Mouse (Mus musculus) MEL (cell line): ENCODE data around the gene Rfx7. TPM values are rescaled to one million over a fixed set of nuclear protein-coding genes. Genes with fewer than 3 reads are reported as not detected.
A peak's percentile ranks its signal among the peaks of the same experiment; 100 is the strongest.

Source experiments
- DNase-seq: peaks from one replicate; pipeline ENCODE4 v3.0.0; 2011; ENCODE audit warnings: low read depth, low spot score
- H3K27ac ChIP-seq: 2 replicates; pipeline ENCODE4 v1.5.1; 2012; ENCODE audit warnings: low read depth, mild to moderate bottlenecking, control low read depth, low read length, moderate library complexity; ENCODE audit not compliant: control insufficient read depth
- H3K27me3 ChIP-seq, 2 experiments: fragments of 150-350 bp in 1 of 2; sonication (generic) in 1 of 2; 2 replicates each; pipeline ENCODE4 v1.6.1; 2012; ENCODE audit warnings: low read length in 2 of 2, mild to moderate bottlenecking in 2 of 2, improper control_type of control experiment in 1 of 2, moderate library complexity in 1 of 2; ENCODE audit not compliant: insufficient read depth in 2 of 2, control insufficient read depth in 1 of 2
- H3K36me3 ChIP-seq, 2 experiments: 2 replicates each; pipeline ENCODE4 v1.6.1; 2012 to 2014; ENCODE audit warnings: low read length in 2 of 2, improper control_type of control experiment in 1 of 2, inconsistent platforms in 1 of 2, mild to moderate bottlenecking in 1 of 2; ENCODE audit not compliant: insufficient read depth in 2 of 2, control insufficient read depth in 1 of 2
- H3K4me1 ChIP-seq, 2 experiments: fragments of 150-350 bp in 1 of 2; sonication (generic) in 1 of 2; 2 replicates each; pipeline ENCODE4 v1.6.1; 2012; ENCODE audit warnings: low read length in 2 of 2, improper control_type of control experiment in 1 of 2, mild to moderate bottlenecking in 1 of 2; ENCODE audit not compliant: insufficient read depth in 2 of 2, control insufficient read depth in 1 of 2
- H3K4me3 ChIP-seq, 2 experiments: fragments of 150-350 bp in 1 of 2; sonication (generic) in 1 of 2; 2 replicates each; pipeline ENCODE4 v1.5.1; 2012; ENCODE audit warnings: low read depth in 2 of 2, low read length in 2 of 2, mild to moderate bottlenecking in 2 of 2, moderate library complexity in 2 of 2, control low read depth in 1 of 2, improper control_type of control experiment in 1 of 2; ENCODE audit not compliant: control insufficient read depth in 1 of 2, insufficient read depth in 1 of 2
- H3K79me2 ChIP-seq: 2 replicates; pipeline ENCODE4 v1.6.1; 2012; ENCODE audit warnings: mild to moderate bottlenecking, low read length, moderate library complexity; ENCODE audit not compliant: control insufficient read depth, poor library complexity, insufficient read depth
- H3K9ac ChIP-seq: 2 replicates; pipeline ENCODE4 v1.6.1; 2012; ENCODE audit warnings: low read depth, mild to moderate bottlenecking, control low read depth, low read length, moderate library complexity; ENCODE audit not compliant: control insufficient read depth, poor library complexity, severe bottlenecking
- H3K9me3 ChIP-seq: fragments of 150-350 bp; sonication (generic); replicated peaks from 2 replicates; pipeline ENCODE4 v1.6.1; 2012; ENCODE audit warnings: mild to moderate bottlenecking, low read length, improper control_type of control experiment, moderate library complexity; ENCODE audit not compliant: insufficient read depth
- CHD1 ChIP-seq: IDR thresholded peaks from 2 replicates; pipeline ENCODE4 v1.6.1; 2012; ENCODE audit warnings: low read depth, mild to moderate bottlenecking, inconsistent platforms, low read length, improper control_type of control experiment
- ETS1 ChIP-seq: IDR thresholded peaks from 2 replicates; pipeline ENCODE4 v1.6.1; 2012; ENCODE audit warnings: low read depth, mild to moderate bottlenecking, inconsistent platforms, low read length, improper control_type of control experiment, moderate library complexity
- GATA1 ChIP-seq: IDR thresholded peaks from 2 replicates; pipeline ENCODE4 v1.6.1; 2011; ENCODE audit warnings: low read depth, low read length, improper control_type of control experiment
- MAX ChIP-seq: IDR thresholded peaks from 2 replicates; pipeline ENCODE4 v1.6.1; 2011; ENCODE audit warnings: low read length, improper control_type of control experiment
- MEF2A ChIP-seq: IDR thresholded peaks from 2 replicates; pipeline ENCODE4 v1.6.1; 2014; ENCODE audit warnings: low read depth, mild to moderate bottlenecking, inconsistent platforms, low read length, improper control_type of control experiment; ENCODE audit not compliant: poor library complexity, insufficient replicate concordance, severe bottlenecking; ENCODE audit errors: extremely low read depth
- MXI1 ChIP-seq: IDR thresholded peaks from 2 replicates; pipeline ENCODE4 v1.6.1; 2011; ENCODE audit warnings: mild to moderate bottlenecking, low read depth, low read length, improper control_type of control experiment
- MYC ChIP-seq: IDR thresholded peaks from 2 replicates; pipeline ENCODE4 v1.6.1; 2011; ENCODE audit warnings: low read depth, mild to moderate bottlenecking, low read length, improper control_type of control experiment, moderate library complexity
- NRF1 ChIP-seq: IDR thresholded peaks from 2 replicates; pipeline ENCODE4 v1.6.1; 2014; ENCODE audit warnings: low read depth, mild to moderate bottlenecking, inconsistent platforms, low read length, improper control_type of control experiment, moderate library complexity; ENCODE audit not compliant: poor library complexity, insufficient read depth, severe bottlenecking
- SIN3A ChIP-seq: IDR thresholded peaks from 2 replicates; pipeline ENCODE4 v1.6.1; 2012; ENCODE audit warnings: low read length, improper control_type of control experiment, inconsistent platforms
- TAL1 ChIP-seq: IDR thresholded peaks from 2 replicates; pipeline ENCODE4 v1.6.1; 2012; ENCODE audit warnings: mild to moderate bottlenecking, inconsistent platforms, low read length, moderate library complexity, mixed read lengths
- TBP ChIP-seq: IDR thresholded peaks from 2 replicates; pipeline ENCODE4 v1.8.0; 2011; ENCODE audit warnings: low read depth, low read length, improper control_type of control experiment
- TCF12 ChIP-seq: IDR thresholded peaks from 2 replicates; pipeline ENCODE4 v1.6.1; 2014; ENCODE audit warnings: low read depth, mild to moderate bottlenecking, inconsistent platforms, low read length, improper control_type of control experiment, moderate library complexity
- USF1 ChIP-seq: IDR thresholded peaks from 2 replicates; pipeline ENCODE4 v1.6.1; 2014; ENCODE audit warnings: low read depth, mild to moderate bottlenecking, inconsistent platforms, low read length, improper control_type of control experiment, moderate library complexity
- ZMIZ1 ChIP-seq: IDR thresholded peaks from 2 replicates; pipeline ENCODE4 v1.6.1; 2012; ENCODE audit warnings: low read depth, mild to moderate bottlenecking, inconsistent platforms, low read length, improper control_type of control experiment, moderate library complexity
- ZNF384 ChIP-seq: IDR thresholded peaks from 2 replicates; pipeline ENCODE4 v1.6.1; 2012; ENCODE audit warnings: low read depth, mild to moderate bottlenecking, inconsistent platforms, low read length, improper control_type of control experiment
- polyA plus RNA-seq, 2 experiments: library from polyadenylated mRNA; stranded (reverse) in 1 of 2; unstranded in 1 of 2; fragments of >175 nt in 1 of 2; fragments of >200 nt in 1 of 2; gene quantifications; 2 replicates each; pipeline versions ENCODE4 v1.2.1 to v1.2.4; 2012; ENCODE audit warnings: low replicate concordance in 2 of 2, low read depth in 1 of 2; ENCODE audit not compliant: insufficient read length in 2 of 2, insufficient read depth in 1 of 2, missing spikeins in 1 of 2
- total RNA-seq: library from RNA; depleted of rRNA; stranded (reverse); fragments of 300-350 nt; gene quantifications from 2 replicates; pipeline ENCODE4 v1.2.3, GENCODE M21; 2012

Rfx7 gene
- total and polyA plus RNA-seq, 3 experiments = 6.2 to 30.5 (median 19.9) TPM

DNA sequence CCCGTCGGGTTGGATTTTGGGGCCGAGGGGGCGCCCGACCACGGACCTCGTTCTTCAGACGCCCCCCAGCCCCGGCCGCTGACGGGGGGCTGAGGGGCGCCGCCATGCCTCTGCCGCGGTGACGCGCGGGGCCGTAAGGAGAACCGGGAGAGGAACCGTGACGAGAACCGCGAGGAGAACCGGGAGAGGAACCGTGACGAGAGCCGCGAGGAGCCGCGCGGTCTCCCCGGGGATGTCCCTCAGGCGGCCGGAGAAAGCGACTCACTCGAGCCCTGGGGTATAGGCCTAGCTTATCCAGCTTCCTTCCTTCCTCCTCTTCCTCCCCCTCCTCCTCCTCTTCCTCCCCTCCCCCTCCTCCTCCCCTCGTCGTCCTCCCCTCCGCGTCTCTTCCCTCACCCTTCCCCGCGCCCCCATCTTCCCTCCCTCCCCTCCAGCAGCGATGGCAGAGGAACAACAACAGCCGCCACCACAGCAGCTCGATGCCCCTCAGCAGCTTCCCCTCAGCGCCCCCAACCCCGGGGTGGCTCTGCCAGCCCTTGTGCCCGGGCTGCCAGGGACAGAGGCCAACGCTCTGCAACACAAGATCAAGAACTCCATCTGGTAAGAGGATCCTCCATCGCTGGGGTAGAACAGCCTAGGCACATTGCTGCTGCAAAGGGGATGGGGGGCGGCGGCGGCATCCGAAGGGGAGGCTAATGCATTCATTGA is 495 bp downstream of the Rfx7 start (continued):
- 0 out of 2 replicates have a peak, but pooled peaks have one; percentile 6 for TF ChIP-seq MYC
- no peak for TF ChIP-seq NRF1
- TF ChIP-seq TAL1 = no peak
- no peak for TF ChIP-seq MAX
- TF ChIP-seq ETS1 = no peak
- no peak for TF ChIP-seq TBP
- TF ChIP-seq SIN3A = peak; percentile 36; the same call in 1 of the 2 replicates
- no peak for TF ChIP-seq CHD1
- no peak for TF ChIP-seq GATA1
- TF ChIP-seq, all 39 proteins: peak for 8

- TF ChIP-seq MAX (peak; percentile 17; the same call in 1 of the 2 replicates), ZMIZ1 (no peak), MEF2A (no peak), MYC (0 out of 2 replicates have a peak, but pooled peaks have one; percentile 9), CHD1 (0 out of 2 replicates have a peak, but pooled peaks have one; percentile 63), MXI1 (peak; percentile 57), ETS1 (no peak), NRF1 (no peak), USF1 (no peak), SIN3A (peak; percentile 43; the same call in 1 of the 2 replicates)
- Histone ChIP-seq H3K27ac (peak overlapping the region; percentile 75), H3K79me2 (peaks cover 23% of the 10 kb centered on the region), H3K4me1 (peaks cover 10 to 12% of the 10 kb centered on the region in 2 experiments; a peak in 3 of 4 replicates), H3K9ac (peak overlapping the region; percentile 100), H3K27me3 (no peaks in the 10 kb centered on the region), H3K4me3 (peak overlapping the region; percentile 89 to 100), H3K36me3 (peaks cover 0 to 28% of the 10 kb centered on the region in 2 experiments; a peak in 2 of 4 replicates), H3K9me3 (no peaks in the 10 kb centered on the region)
- no peak for DNase-seq
Observed at GRCm38 (mm10) chr9:72533089-72533415, 1.0 kb downstream of the Rfx7 start.

DNA sequence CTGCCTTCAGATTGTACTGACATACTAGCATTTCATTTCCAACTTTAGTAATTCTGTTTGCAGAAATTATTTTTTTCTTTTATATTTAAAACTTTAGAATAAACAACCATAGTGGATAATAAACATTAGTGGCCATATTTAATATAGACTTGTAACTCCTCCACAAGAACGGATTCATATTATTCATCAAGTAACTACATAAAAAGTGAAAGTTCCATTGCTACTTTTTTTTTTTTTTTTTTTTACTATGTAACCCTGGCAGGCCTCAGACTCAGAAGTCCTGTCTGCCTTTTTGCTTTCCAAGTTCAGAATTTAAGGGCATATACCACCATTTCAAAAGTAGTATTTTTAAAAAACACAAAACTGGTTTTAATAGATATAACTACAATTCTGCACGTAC is 2.9 kb downstream of the Rfx7 start:
- Histone ChIP-seq H3K36me3 (peaks cover 2 to 26% of the 10 kb centered on the region in 2 experiments; a peak in 3 of 4 replicates), H3K9ac (peak overlapping the region; percentile 42; the same call in 1 of the 2 replicates), H3K27me3 (no peaks in the 10 kb centered on the region), H3K4me1 (peaks cover 3 to 14% of the 10 kb centered on the region in 2 experiments; a peak in 3 of 4 replicates), H3K79me2 (peaks cover 28% of the 10 kb centered on the region), H3K9me3 (no peaks in the 10 kb centered on the region), H3K27ac (no peak overlapping the region), H3K4me3 (peak overlapping the region in 1 of 2 experiments; percentile 89; a peak in 2 of 4 replicates)
- TF ChIP-seq ZNF384 (peak; percentile 79), TCF12 (no peak), SIN3A (0 out of 2 replicates have a peak, but pooled peaks have one; percentile 20)
- DNase-seq = no peak
